Mouse (Mus musculus) naive thymus-derived CD4-positive, alpha-beta T cell, adult 2 months (primary cell): ENCODE measurements around the gene Tnks2.
A peak's percentile ranks its signal among the peaks of the same experiment; 100 is the strongest.
"Not testable (repeated sequence)": the region's sequence is repeated elsewhere in the genome, so short reads cannot be mapped to it uniquely, and the experiment has no call there.

Experiments
- DNase-seq: peaks from one replicate; pipeline ENCODE4 v3.0.0-alpha.2; 2011; ENCODE audit warnings: low read depth

Tnks2 gene

DNA sequence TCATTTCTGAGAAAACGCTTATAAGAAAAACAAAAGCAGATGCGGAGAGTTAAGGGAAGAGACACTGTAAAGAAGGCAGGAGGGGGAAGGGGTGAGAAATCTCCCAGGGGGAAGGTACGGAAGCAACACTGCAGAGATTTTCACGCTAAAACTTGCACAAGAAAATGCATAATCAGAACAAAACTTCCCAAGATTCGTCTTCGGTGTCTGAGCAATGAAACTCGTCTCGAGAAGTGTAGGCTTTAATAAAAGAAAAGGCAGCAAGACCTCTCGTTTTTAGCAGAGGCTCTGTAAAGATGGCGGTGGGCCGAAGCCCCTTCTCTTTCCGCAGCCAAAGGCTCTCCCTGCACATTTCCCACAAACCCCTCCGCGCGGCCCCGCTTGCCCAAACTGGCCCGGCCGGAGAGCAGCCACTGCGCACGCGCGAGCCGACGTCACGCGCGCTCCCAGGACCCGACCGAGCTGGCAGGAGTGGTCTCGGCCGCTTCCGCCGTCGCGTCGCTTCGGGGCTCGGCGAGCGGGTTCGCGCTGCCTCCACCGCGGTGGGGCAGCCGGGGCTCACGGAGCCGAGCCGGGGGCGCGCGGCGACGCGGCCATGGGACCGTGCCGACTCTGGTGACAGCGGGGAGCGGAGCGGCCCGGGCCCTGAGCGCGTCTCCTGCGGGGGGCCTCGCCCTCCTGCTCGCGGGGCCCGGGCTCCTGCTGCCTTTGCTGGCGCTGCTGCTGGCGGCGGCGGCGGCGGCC is at the start of gene Tnks2:
Gene Tnks2, plus strand, starts transcription at position 445 of the 744 bp plus-strand sequence.
- peak; percentile 90 for DNase-seq

- DNase-seq, result no peak
These were observed 43.9 kb upstream of the Tnks2 start for GRCm38 (mm10) chr19:36789873-36790733.

DNA sequence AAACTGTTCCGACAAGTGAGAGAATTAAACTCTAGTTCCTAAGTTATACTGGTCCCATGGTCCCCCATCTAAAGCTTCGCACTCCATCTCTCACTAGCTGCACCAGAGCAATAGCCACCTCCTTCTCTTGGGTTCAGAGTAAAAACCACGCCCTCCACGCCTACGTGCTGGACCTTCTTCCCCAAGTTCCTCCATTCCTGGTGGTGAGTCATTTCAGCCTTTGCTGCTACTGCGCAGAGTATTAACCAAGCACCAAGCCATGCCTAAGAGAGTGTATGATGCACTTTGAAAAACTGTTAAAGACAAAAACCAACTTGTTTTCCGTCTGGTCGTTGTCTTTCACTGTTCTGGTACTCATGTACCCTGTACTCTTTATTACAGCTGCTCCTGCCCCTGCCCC is 41.4 kb upstream of the Tnks2 start:
- no peak for DNase-seq

DNA sequence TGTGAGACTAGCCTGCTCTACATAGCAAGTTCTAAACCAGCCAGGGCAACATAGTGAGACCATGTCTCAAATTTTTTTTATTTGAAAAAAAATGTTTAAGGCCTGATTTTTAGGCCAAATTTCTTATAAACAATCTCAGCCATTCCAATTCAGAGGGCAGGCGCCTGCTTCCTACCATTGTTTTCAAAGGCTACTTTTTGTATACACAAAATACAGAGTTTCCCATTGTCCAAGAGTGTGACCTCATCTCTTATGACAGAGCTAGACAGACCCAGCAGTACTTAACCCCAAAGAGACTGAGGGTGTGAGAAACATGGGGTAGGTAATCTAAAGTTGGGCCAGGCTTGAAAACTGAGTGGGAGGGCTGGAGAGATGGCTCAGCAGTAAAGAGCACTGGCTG is 40.6 kb upstream of the Tnks2 start:
- no peak for DNase-seq

DNA sequence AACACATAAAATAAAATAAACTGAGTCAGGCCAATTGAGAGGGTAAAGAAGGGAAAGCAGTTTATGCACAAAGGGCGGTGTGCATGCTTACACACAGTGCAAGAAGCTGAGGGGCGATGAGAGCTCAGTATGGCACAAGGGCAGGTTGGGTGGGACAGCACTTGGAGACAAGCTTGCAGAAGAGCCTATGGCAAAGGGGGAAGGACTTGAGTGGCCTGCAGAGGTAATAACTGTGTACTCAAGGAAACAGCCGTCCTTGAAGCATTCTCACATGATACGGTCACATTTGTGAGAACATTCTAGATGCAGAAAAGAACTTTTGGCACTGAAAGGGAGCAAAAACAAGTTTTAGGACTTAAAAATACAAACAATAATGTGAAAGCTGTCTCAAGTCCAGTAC is 40.0 kb upstream of the Tnks2 start:
- DNase-seq, result no peak

DNA sequence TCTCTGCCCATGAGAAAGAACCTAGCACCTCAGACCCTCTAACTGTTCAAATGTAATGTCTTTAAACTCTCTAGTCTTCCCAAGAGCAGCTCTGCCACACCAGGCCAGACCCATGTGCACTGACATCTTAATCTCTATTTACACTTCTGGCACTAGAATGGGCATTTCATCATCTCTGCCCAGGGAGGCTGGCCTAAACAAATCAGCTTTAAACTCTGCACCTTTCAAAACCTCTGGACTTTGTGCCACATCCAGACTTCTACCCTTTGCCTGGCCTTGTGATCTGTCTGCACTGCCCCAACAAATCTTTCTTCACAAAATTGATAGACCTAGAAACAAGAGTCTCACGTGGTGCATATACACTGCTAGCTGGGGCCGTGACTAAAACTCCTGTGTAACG is 38.8 kb upstream of the Tnks2 start:
- no peak for DNase-seq

- no peak for DNase-seq
These were observed 37.1 kb upstream of the Tnks2 start for GRCm38 (mm10) chr19:36796931-36797330.

GRCm38 (mm10) chr19:36800288-36800687 is 33.7 kb upstream of the Tnks2 start:
- DNase-seq, result no peak

- DNase-seq, result peak; percentile 4
These were observed 32.0 kb upstream of the Tnks2 start for GRCm38 (mm10) chr19:36801856-36802641.

GRCm38 (mm10) chr19:36803403-36803802 is 30.6 kb upstream of the Tnks2 start:
- no peak for DNase-seq

DNA sequence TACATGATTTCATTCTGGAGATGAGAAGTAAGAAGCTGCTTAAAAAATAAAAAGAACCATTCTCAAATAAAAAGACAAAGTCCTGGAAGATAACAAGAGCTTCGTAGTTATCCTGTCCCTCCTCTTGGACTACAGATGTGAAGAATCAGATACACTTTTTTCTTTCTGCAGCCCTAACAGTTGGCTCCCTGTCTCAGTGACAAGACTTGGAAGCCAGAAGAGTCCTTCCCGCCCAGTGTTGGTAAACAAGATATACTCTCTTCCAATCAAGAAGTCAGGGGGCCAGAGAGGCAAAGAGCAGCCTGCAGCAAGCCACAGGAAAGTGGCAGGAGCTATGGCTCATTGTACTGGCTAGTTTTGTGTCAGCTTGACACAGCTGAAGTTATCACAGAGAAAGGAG is 27.2 kb upstream of the Tnks2 start:
- DNase-seq, result no peak

DNA sequence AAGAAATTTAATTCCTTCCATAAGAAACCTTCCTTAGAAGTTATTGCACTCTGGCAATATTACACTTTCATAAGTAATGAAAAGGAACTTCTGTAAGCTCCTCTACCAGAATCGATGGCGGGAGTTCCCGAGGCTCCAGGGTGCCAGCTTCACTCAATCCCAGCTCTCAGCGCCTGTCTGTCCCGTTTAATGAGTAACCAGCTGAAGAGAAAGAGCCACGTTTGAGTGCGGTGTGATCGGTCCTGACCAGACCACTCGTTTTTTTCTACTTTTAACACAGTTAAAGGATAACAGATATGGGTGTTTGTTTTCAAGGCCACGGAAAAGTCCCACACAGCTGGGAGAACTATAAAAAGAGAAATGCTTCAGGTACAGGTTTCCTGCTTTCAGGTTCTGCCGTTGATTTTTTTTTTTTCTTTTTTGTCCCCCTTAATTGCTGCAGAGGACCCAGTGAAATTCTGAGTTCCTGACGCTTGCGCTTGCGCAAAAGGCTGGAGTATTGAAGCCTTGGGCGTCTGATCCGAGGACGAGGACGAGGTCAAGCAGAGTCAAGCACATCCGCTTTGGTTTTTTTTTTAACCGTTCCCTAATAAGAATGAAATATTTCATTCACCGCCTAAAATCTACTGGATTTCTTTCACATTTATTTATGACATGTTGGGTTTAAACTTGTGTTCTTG is 25.5 kb upstream of the Tnks2 start:
- no peak for DNase-seq

DNA sequence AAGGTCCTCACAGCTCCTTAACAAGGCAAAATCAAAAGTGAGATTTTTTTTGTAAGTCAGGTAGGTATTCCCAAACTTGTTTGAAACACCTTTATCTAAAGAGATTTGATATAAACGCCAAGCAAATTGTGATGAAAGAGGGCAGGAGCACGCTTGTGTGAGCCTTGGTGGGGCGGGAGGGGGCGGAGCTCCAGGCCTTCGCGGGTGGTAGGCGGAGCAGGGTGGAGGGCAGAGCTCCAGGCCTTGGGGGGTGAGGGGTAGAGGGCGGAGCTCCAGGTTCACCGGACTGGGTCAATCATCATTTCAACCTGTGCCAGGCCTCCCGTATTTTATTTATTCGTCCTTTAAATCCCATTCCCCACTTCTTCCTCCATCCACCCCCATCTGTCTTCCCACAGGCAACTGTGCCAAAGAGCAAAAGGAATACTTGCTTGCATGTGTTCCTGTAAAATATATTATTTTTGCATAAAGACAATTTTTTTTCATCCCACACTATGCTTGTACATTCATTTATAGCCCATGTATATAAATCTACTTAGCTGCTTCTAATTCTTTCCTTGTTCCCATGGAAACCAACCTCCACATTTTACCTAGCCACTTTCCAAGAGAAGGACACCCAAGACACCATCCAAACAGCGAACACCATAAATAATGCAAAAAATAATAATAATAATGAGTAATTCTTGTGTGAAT is 24.4 kb upstream of the Tnks2 start:
- no peak for DNase-seq

DNA sequence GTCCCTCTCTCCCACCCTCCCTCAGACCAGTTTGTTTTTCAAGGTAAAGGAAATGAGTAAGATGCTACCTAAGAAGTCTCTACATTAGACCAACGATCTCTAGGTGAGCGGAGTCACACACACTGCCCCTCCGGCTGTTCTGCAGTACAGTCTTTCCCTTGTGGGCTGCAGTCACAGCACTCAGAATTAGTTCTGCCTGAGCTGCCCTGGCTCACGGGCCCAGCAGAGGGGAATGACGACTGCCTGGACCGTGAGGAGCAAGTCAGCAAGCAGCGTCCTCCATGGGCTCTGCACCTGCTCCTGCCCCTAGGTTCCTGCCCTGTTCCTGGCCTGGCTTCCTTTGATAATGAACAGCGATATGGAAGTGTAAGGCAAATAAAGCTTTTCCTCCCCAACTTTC is 22.0 kb upstream of the Tnks2 start:
- DNase-seq, result no peak

- DNase-seq, result peak; percentile 83
These were observed 18.4 kb upstream of the Tnks2 start for GRCm38 (mm10) chr19:36815396-36816271.

DNA sequence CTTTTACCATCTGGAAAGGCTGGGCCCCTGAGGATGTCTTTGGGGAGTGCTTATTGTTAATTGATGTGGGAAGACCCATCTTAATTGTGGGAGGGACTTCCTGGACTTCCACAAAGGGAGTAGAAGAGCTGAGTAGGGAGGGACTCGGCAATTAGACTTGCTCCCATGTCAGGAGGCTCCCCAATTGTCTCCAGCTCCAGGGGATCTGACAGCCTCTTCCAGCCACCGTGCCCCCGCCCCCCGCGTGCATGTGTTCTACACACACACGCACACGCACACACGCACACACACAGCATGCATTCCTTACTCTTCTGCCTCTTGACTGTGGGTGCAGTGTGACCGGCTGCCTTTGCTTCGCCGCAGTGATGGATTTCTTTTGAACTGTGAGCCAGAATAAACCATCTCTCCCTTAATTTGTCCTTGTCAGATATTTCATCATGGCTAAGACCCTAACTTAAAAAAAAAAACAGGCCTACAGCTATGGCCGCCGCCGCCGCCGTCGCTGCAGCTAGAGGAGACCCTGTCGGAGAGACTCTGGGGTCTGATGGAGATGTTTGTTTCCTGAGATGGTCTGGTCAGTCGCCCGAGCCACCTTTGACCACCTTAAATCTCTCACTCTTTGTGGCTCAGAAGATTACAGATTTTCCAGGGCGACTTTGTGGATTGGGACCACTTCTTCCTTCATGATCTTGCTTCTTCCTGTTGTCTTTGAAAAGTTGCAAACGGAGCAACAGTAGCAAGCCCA is 15.7 kb upstream of the Tnks2 start:
- DNase-seq, result no peak

DNA sequence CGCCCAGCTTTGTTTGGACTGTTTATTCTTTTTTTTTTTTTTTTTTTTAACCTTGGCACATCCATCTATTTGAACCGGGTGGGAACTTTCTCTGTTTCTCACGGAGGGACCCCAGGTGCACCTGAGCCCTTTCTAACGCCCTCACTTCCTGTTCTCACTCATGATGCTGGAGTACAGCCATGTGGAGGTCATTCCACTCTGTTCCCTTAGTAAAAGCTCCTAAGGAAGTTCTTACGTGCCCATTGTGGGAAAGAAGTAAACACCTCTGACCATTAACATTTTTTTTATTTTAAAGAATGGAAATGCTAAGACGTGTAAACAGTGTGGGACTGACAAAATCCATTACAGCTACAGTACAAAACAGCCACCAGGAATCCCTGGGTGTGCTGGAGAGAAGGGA is 14.8 kb upstream of the Tnks2 start:
- no peak for DNase-seq

- DNase-seq, result no peak
These were observed 13.6 kb upstream of the Tnks2 start for GRCm38 (mm10) chr19:36820469-36820868.

- DNase-seq, result not testable (repeated sequence)
These were observed 12.7 kb upstream of the Tnks2 start for GRCm38 (mm10) chr19:36821301-36821700.

DNA sequence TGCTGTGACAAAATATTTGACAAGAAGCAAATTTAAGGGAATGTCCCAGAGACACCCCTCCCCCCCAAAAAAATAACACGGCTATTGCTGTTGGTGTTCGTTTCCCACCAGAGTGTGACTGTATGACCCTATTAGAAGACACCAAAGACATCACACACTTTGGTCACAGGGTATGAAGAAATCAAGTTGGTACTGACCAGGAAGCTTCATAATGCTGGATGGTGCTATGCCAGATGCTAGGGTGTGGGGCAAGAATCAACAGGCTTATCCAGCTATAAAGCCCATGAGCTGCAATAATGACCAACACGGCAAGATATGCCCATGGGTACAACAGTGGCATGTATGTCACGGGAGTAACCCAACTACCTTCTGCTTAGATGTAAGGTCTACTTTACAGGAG is 11.3 kb upstream of the Tnks2 start:
- no peak for DNase-seq
